Mouse (Mus musculus) midbrain, embryonic 16.5 days (tissue): Measurements from ENCODE around the gene Cenpm. TPM values are rescaled to one million over a fixed set of nuclear protein-coding genes. Genes with fewer than 3 reads are reported as not detected.
"Not testable (repeated sequence)": the region's sequence is repeated elsewhere in the genome, so short reads cannot be mapped to it uniquely, and the experiment has no call there.

ENCODE experiments used
- ATAC-seq: fragments of 200-750 bp; cut with Nextera tagmentation; 2 replicates; pipeline ENCODE4 v1.8.0; 2017; ENCODE audit warnings: moderate TSS enrichment
- H3K27ac ChIP-seq: fragments of 300-500 bp; sonication (generic); 2 replicates; pipeline ENCODE4 v1.5.1; 2014; ENCODE audit warnings: mild to moderate bottlenecking, low read length, mixed read lengths
- H3K27me3 ChIP-seq: fragments of 300-500 bp; sonication (generic); 2 replicates; pipeline ENCODE4 v1.6.1; 2014; ENCODE audit warnings: low read depth, low read length, mixed read lengths; ENCODE audit not compliant: control insufficient read depth, insufficient read depth
- H3K36me3 ChIP-seq: fragments of 300-500 bp; sonication (generic); 2 replicates; pipeline ENCODE4 v1.6.1; 2014; ENCODE audit warnings: mild to moderate bottlenecking, low read length, moderate library complexity, mixed read lengths; ENCODE audit not compliant: control insufficient read depth, insufficient read depth
- H3K4me1 ChIP-seq: fragments of 300-500 bp; sonication (generic); 2 replicates; pipeline ENCODE4 v1.6.1; 2014; ENCODE audit warnings: mild to moderate bottlenecking, low read length, mixed read lengths; ENCODE audit not compliant: control insufficient read depth, insufficient read depth
- H3K4me2 ChIP-seq: fragments of 300-500 bp; sonication (generic); 2 replicates; pipeline ENCODE4 v1.6.1; 2014; ENCODE audit warnings: mild to moderate bottlenecking, low read length, mixed read lengths
- H3K4me3 ChIP-seq: fragments of 300-500 bp; sonication (generic); 2 replicates; pipeline ENCODE4 v1.5.1; 2014; ENCODE audit warnings: low read depth, mild to moderate bottlenecking, low read length, moderate library complexity, mixed read lengths
- H3K9ac ChIP-seq: fragments of 300-500 bp; sonication (generic); 2 replicates; pipeline ENCODE4 v1.6.1; 2014; ENCODE audit warnings: low read depth, low read length, mixed read lengths
- H3K9me3 ChIP-seq: fragments of 300-500 bp; sonication (generic); replicated peaks from 2 replicates; pipeline ENCODE4 v1.6.1; 2014; ENCODE audit warnings: mild to moderate bottlenecking, low read length, mixed read lengths; ENCODE audit not compliant: control insufficient read depth, poor library complexity, severe bottlenecking
- WGBS: fragments of 180-500 bp; shearing (Covaris S2); extraction: QIAGEN DNeasy Blood & Tissue Kit; methylation state at CpG from one replicate; pipeline ENCODE4 v1.1.7; 2014; 5-methylcytosine and 5-hydroxymethylcytosine counted together
- polyA plus RNA-seq: library from polyadenylated mRNA; unstranded; fragments of >200 nt; fragmentation: Nextera tagmentation; extraction: Ambion mirVana; gene quantifications from 2 replicates; pipeline ENCODE4 v1.2.1, GENCODE M21; 2015

Gene Cenpm
- polyA plus RNA-seq, 1 experiment from 2014 or later, result 13.9 TPM

- 0 out of 2 replicates have a peak overlapping the region, but pooled peaks have one; percentile 1 for H3K9ac ChIP-seq
- peak overlapping the region; percentile 94 for H3K27ac ChIP-seq
- ATAC-seq, result no peak
- peak overlapping the region; percentile 65; the same call in 1 of the 2 replicates for H3K4me3 ChIP-seq
- H3K4me1 ChIP-seq, result peaks cover 25% of the 10 kb centered on the region
- H3K27me3 ChIP-seq, result no peaks in the 10 kb centered on the region
- no peaks in the 10 kb centered on the region for H3K36me3 ChIP-seq
- H3K4me2 ChIP-seq, result peak overlapping the region; percentile 74
- 33% methylated on average over 4 of the region's 4 CpGs for WGBS
- H3K9me3 ChIP-seq, result no peaks in the 10 kb centered on the region
These were observed 10.7 kb upstream of the Cenpm start for GRCm38 (mm10) chr15:82255248-82255647.

DNA sequence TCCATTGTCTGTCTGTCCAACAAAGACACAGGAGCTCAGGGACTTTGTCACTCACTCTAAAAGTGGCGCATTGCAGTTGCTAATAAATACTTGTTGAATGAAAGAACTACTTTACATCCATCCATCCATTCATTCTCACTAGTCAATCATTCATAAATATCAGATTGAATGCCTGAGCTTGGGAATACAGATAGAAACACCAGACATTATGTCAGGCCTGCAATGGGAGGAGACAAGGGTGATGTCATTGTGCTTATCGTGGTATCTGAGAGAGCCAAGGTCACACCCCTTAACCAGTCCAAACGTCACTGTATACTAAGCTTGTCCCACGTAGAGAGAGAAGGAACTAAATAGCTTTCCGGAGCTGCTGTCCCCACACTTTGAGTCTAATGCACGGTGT lies 7.5 kb upstream of the Cenpm start, which contains the start of gene 1500009C09Rik:
Gene 1500009C09Rik (plus strand): TSS at position 301 of the 400 bp plus-strand sequence.
- Histone ChIP-seq H3K4me3 (no peak within 1 kb of the TSS), H3K4me1 (peaks cover 16% of the 10 kb centered on the region), H3K9me3 (no peaks in the 10 kb centered on the region), H3K9ac (no peak within 1 kb of the TSS), H3K27ac (no peak within 1 kb of the TSS), H3K36me3 (no peaks in the 10 kb centered on the region), H3K27me3 (no peaks in the 10 kb centered on the region), H3K4me2 (no peak within 1 kb of the TSS)
- 88% methylated on average over 6 of the region's 6 CpGs for WGBS
- no peak for ATAC-seq

DNA sequence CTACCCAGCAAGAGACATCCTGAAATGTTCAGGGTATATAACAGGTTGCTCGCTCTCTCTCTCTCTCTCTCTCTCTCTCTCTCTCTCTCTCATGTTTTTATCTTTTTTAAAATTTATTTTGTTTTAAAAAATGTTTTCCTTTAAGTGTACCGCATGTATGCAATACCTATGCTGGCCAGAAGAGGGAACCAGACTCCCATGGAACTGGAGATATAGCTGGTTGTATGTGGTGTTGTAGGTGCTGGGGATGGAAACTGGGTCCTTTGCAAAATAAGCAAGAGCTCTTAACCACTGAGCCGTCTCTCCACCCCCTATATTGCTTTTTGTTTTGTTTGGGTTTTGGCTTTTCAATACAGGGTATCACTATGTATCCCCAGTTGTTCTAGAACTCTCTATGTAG lies 7.0 kb upstream of the Cenpm start:
- ATAC-seq, result no peak
- 95% methylated on average over 3 of the region's 3 CpGs for WGBS
- no peak overlapping the region for H3K27ac ChIP-seq
- H3K4me3 ChIP-seq, result no peak overlapping the region
- H3K4me2 ChIP-seq, result no peak overlapping the region
- no peaks in the 10 kb centered on the region for H3K9me3 ChIP-seq
- no peaks in the 10 kb centered on the region for H3K27me3 ChIP-seq
- no peak overlapping the region for H3K9ac ChIP-seq
- peaks cover 11% of the 10 kb centered on the region for H3K4me1 ChIP-seq
- no peaks in the 10 kb centered on the region for H3K36me3 ChIP-seq

DNA sequence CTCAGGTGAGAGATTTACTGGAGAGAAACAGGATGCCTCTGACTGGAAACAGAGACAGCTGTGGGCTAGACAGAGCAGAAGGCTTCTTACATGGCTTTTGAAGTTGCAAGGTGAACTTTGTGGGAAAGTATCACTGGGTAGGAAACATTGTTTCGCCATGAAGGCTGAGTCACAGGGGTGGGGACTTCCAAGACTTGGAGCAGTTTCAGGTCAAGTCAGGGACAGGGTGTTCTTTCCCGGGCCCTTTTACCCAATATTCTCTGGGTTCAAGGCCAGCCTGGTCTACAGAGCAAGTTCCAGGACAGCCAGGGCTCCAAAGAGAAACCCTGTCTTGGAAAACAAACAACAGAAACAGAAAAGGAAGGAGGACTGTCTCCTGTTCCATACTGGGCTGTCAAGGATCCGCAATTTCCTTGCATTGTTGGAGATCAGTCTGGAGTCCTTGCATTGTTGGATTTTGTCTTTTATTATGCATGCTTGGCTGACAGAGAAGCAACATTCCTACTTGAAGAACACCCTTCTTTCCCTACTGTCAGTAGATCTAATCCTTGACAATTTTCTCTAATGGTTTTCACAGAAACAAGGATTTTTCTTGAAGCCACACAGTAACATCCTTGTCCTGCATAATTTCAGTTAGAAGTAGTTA lies 2.7 kb upstream of the Cenpm start:
- Histone ChIP-seq H3K4me2 (no peak overlapping the region), H3K36me3 (no peaks in the 10 kb centered on the region), H3K9ac (no peak overlapping the region), H3K27ac (no peak overlapping the region), H3K4me3 (no peak overlapping the region), H3K4me1 (peaks cover 6% of the 10 kb centered on the region; the same call in 1 of the 2 replicates), H3K9me3 (no peaks in the 10 kb centered on the region), H3K27me3 (no peaks in the 10 kb centered on the region)
- ATAC-seq, result no peak
- 83% methylated on average over 3 of the region's 3 CpGs for WGBS

DNA sequence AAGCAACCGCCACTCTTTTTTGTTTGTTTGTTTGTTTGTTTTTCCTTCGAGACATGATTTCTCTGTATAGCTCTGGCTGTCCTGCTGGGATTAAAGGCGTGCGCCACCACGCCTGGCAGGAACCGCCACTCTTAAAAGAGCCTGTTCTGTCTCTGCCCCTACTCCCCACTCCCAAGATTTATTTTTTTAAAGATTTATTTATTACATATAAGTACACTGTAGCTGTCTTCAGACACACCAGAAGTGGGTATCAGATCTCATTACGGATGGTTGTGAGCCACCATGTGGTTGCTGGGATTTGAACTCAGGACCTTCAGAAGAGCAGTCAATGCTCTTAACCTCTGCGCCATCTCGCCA lies 235 bp upstream of the Cenpm start:
- not testable (repeated sequence) for H3K9me3 ChIP-seq, H3K36me3 ChIP-seq, H3K4me1 ChIP-seq, H3K27me3 ChIP-seq
- peak overlapping the region; percentile 66 for H3K4me3 ChIP-seq
- peak overlapping the region; percentile 78 for H3K4me2 ChIP-seq
- peak; percentile 54 for ATAC-seq
- WGBS, result 21% methylated on average over 9 of the region's 9 CpGs
- H3K27ac ChIP-seq, result peak overlapping the region; percentile 68; the same call in 1 of the 2 replicates
- H3K9ac ChIP-seq, result peak overlapping the region; percentile 66; the same call in 1 of the 2 replicates

GRCm38 (mm10) chr15:82243742-82244114 lies 820 bp downstream of the Cenpm start:
- Histone ChIP-seq H3K27ac (no peak overlapping the region), H3K36me3 (no peaks in the 10 kb centered on the region), H3K27me3 (no peaks in the 10 kb centered on the region), H3K9me3 (no peaks in the 10 kb centered on the region), H3K4me1 (peaks cover 6% of the 10 kb centered on the region; the same call in 1 of the 2 replicates), H3K4me3 (peak overlapping the region; percentile 66), H3K9ac (peak overlapping the region; percentile 66), H3K4me2 (peak overlapping the region; percentile 78)
- no peak; the same call in 1 of the 2 replicates for ATAC-seq
- 4% methylated on average over 12 of the region's 12 CpGs for WGBS

DNA sequence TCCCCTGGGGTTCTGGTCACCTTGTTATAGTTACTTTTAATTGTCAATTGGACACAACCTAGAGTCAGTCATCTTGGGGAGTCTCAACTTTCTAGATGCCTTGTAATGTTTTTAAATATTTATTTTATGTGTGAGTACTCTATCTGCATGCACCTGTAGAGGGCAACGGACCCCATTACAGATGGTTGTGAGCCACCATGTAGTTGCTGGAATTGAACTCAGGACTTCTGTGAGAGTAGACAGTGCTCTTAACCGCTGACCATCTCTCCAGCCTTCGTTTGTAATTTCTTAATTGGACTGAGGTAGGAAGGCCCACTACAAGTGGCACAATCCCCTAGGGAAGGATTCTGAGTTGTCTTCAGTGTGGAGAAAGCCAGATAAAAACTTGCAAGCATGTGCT lies 1.2 kb downstream of the Cenpm start:
- WGBS, result 74% methylated on average over 3 of the region's 3 CpGs
- no peak overlapping the region for H3K27ac ChIP-seq
- H3K4me1 ChIP-seq, result peaks cover 6% of the 10 kb centered on the region; the same call in 1 of the 2 replicates
- H3K27me3 ChIP-seq, result no peaks in the 10 kb centered on the region
- no peaks in the 10 kb centered on the region for H3K9me3 ChIP-seq
- H3K4me3 ChIP-seq, result peak overlapping the region; percentile 66
- H3K9ac ChIP-seq, result no peak overlapping the region; the same call in 1 of the 2 replicates
- peak overlapping the region; percentile 78 for H3K4me2 ChIP-seq
- ATAC-seq, result no peak
- H3K36me3 ChIP-seq, result no peaks in the 10 kb centered on the region

DNA sequence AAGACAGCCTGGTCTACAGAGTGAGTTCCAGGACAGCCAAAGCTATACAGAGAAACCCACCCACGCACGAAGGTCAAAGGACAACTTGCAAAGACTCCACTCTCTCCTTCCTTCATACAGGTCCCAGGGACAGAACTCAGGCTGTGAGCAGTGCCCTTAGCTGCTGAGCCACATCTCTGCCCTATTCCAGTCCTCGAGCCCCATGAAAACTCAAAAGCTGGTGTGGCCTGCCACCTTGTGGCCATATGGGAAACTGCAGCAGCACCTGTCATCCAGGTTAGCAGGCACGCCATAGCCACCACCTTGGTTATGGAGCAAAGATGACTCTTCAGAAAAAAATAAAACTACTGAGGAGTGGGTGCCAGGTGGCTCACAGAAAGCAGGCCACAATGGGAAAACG lies 8.0 kb downstream of the Cenpm start:
- peak; percentile 88 for ATAC-seq

GRCm38 (mm10) chr15:82235661-82236060 lies 8.9 kb downstream of the Cenpm start:
- Histone ChIP-seq H3K27me3 (no peaks in the 10 kb centered on the region), H3K27ac (no peak overlapping the region), H3K4me1 (no peaks in the 10 kb centered on the region), H3K36me3 (no peaks in the 10 kb centered on the region), H3K9ac (no peak overlapping the region), H3K4me2 (no peak overlapping the region), H3K9me3 (no peaks in the 10 kb centered on the region), H3K4me3 (no peak overlapping the region)
- whole genome bisulfite sequencing, result 69% methylated on average over 10 of the region's 10 CpGs
- no peak for ATAC-seq

More for the DNA sequence above, 8.0 kb downstream of the Cenpm start:
- Histone ChIP-seq H3K27ac (no peak overlapping the region), H3K27me3 (no peaks in the 10 kb centered on the region), H3K4me2 (no peak overlapping the region), H3K9me3 (no peaks in the 10 kb centered on the region), H3K4me1 (no peaks in the 10 kb centered on the region), H3K4me3 (no peak overlapping the region), H3K9ac (no peak overlapping the region), H3K36me3 (no peaks in the 10 kb centered on the region)
- WGBS, result 19% methylated on average over 5 of the region's 5 CpGs
